Mouse (Mus musculus): ENCODE results near the gene Ifitm3. TPM values are rescaled to one million over a fixed set of nuclear protein-coding genes. Genes with fewer than 3 reads are reported as not detected.
A peak's percentile ranks its signal among the peaks of the same experiment; 100 is the strongest.

Ifitm3 gene
- polyA plus RNA-seq, 1 experiment from 2014 or later: 246 TPM

- Histone ChIP-seq H3K36me3 (no peaks in the 10 kb centered on the region), H3K9me3 (no peaks in the 10 kb centered on the region), H3K4me3 (peak overlapping the region; percentile 4; the same call in 1 of the 2 replicates), H3K9ac (no peak overlapping the region), H3K27me3 (no peaks in the 10 kb centered on the region), H3K4me1 (peaks cover 24% of the 10 kb centered on the region), H3K27ac (peak overlapping the region; percentile 36; the same call in 1 of the 2 replicates), H3K4me2 (peak overlapping the region; percentile 28; the same call in 1 of the 2 replicates)
- peak; percentile 53; the same call in 1 of the 2 replicates for ATAC-seq (ENCODE audit: borderline replicate concordance, extremely low read depth, low FRiP score, low TSS enrichment)
- 13% methylated on average over 14 of the region's 14 CpGs for WGBS
These were observed 42.5 kb downstream of the Ifitm3 start for GRCm38 (mm10) chr7:140967862-140968591.

- peaks cover 22% of the 10 kb centered on the region for H3K4me1 ChIP-seq
- H3K9ac ChIP-seq: no peak within 1 kb of the TSS
- 93% methylated on average over 4 of the region's 4 CpGs for WGBS
- no peaks in the 10 kb centered on the region for H3K27me3 ChIP-seq
- ATAC-seq (ENCODE audit: borderline replicate concordance, extremely low read depth, low FRiP score, low TSS enrichment): no peak
- H3K4me3 ChIP-seq: 0 out of 2 replicates have a peak within 1 kb of the TSS, but pooled peaks have one; percentile 4
- H3K9me3 ChIP-seq: no peaks in the 10 kb centered on the region
- peak within 1 kb of the TSS; percentile 28; the same call in 1 of the 2 replicates for H3K4me2 ChIP-seq
- peak within 1 kb of the TSS; percentile 36; the same call in 1 of the 2 replicates for H3K27ac ChIP-seq
- H3K36me3 ChIP-seq: no peaks in the 10 kb centered on the region
These were observed 43.6 kb downstream of the Ifitm3 start, which contains the start of gene Ifitm1 for GRCm38 (mm10) chr7:140966921-140967320. TSS of gene Ifitm1 (plus strand) at chr7:140967221.

GRCm38 (mm10) chr7:140962733-140963132, 47.8 kb downstream of the Ifitm3 start:
- Histone ChIP-seq H3K4me3 (no peak overlapping the region), H3K27ac (no peak overlapping the region), H3K36me3 (no peaks in the 10 kb centered on the region), H3K27me3 (no peaks in the 10 kb centered on the region), H3K9me3 (no peaks in the 10 kb centered on the region), H3K4me2 (no peak overlapping the region), H3K9ac (no peak overlapping the region), H3K4me1 (peaks cover 7% of the 10 kb centered on the region)
- ATAC-seq (ENCODE audit: borderline replicate concordance, extremely low read depth, low FRiP score, low TSS enrichment): no peak
- WGBS: 82% methylated on average over 2 of the region's 2 CpGs

GRCm38 (mm10) chr7:140961416-140961815, 49.2 kb downstream of the Ifitm3 start:
- no peaks in the 10 kb centered on the region for H3K27me3 ChIP-seq
- peaks cover 11% of the 10 kb centered on the region for H3K4me1 ChIP-seq
- no peaks in the 10 kb centered on the region for H3K36me3 ChIP-seq
- no peak overlapping the region for H3K4me2 ChIP-seq
- ATAC-seq (ENCODE audit: borderline replicate concordance, extremely low read depth, low FRiP score, low TSS enrichment): no peak
- H3K27ac ChIP-seq: no peak overlapping the region
- 84% methylated on average over 2 of the region's 2 CpGs for WGBS
- H3K9ac ChIP-seq: no peak overlapping the region
- no peak overlapping the region for H3K4me3 ChIP-seq
- no peaks in the 10 kb centered on the region for H3K9me3 ChIP-seq

GRCm38 (mm10) chr7:140960026-140960425, 50.5 kb downstream of the Ifitm3 start:
- H3K9ac ChIP-seq: no peak overlapping the region
- H3K4me3 ChIP-seq: no peak overlapping the region
- no peak overlapping the region for H3K4me2 ChIP-seq
- no peak overlapping the region for H3K27ac ChIP-seq
- no peaks in the 10 kb centered on the region for H3K9me3 ChIP-seq
- no peaks in the 10 kb centered on the region for H3K27me3 ChIP-seq
- no peaks in the 10 kb centered on the region for H3K36me3 ChIP-seq
- peaks cover 16% of the 10 kb centered on the region for H3K4me1 ChIP-seq
- ATAC-seq (ENCODE audit: borderline replicate concordance, extremely low read depth, low FRiP score, low TSS enrichment): no peak
- 85% methylated on average over 5 of the region's 5 CpGs for WGBS

Other genes with a start within 250 kb of the Ifitm3 start
- gene Cyp2e1, start 247.0 kb downstream of the Ifitm3 start, polyA plus RNA-seq (2015; fragmentation: Nextera tagmentation; extraction: Ambion mirVana): 0.10 and 0.19 TPM in 2 replicates
- 0.14 TPM in 1 of 2 replicates, not detected in the other for gene Syce1, start 222.9 kb downstream of the Ifitm3 start, polyA plus RNA-seq (2015; fragmentation: Nextera tagmentation; extraction: Ambion mirVana)
- 0.52 and 0.59 TPM in 2 replicates for gene Zfp941, start 188.6 kb downstream of the Ifitm3 start, polyA plus RNA-seq (2015; fragmentation: Nextera tagmentation; extraction: Ambion mirVana)
- gene Urah, start 175.8 kb downstream of the Ifitm3 start, polyA plus RNA-seq (2015; fragmentation: Nextera tagmentation; extraction: Ambion mirVana): 4.4 and 5.1 TPM in 2 replicates
- not detected in 2 replicates for gene Scgb1c1, start 165.2 kb downstream of the Ifitm3 start, polyA plus RNA-seq (2015; fragmentation: Nextera tagmentation; extraction: Ambion mirVana)
- not detected in 2 replicates for gene Odf3, start 163.0 kb downstream of the Ifitm3 start, polyA plus RNA-seq (2015; fragmentation: Nextera tagmentation; extraction: Ambion mirVana)
- not detected in 2 replicates for gene Gm45785, start 154.4 kb downstream of the Ifitm3 start, polyA plus RNA-seq (2015; fragmentation: Nextera tagmentation; extraction: Ambion mirVana)
- gene Ric8a, start 153.8 kb downstream of the Ifitm3 start, polyA plus RNA-seq (2015; fragmentation: Nextera tagmentation; extraction: Ambion mirVana): 58.2 and 58.8 TPM in 2 replicates
- gene Bet1l, start 153.2 kb downstream of the Ifitm3 start, polyA plus RNA-seq (2015; fragmentation: Nextera tagmentation; extraction: Ambion mirVana): 35.1 and 41.0 TPM in 2 replicates
- 243 and 252 TPM in 2 replicates for gene Psmd13, start 128.8 kb downstream of the Ifitm3 start, polyA plus RNA-seq (2015; fragmentation: Nextera tagmentation; extraction: Ambion mirVana)
- 22.8 and 22.9 TPM in 2 replicates for gene Sirt3, start 128.5 kb downstream of the Ifitm3 start, polyA plus RNA-seq (2015; fragmentation: Nextera tagmentation; extraction: Ambion mirVana)
- gene Cox8b, start 110.3 kb downstream of the Ifitm3 start, polyA plus RNA-seq (2015; fragmentation: Nextera tagmentation; extraction: Ambion mirVana): 6.2 and 8.5 TPM in 2 replicates
- gene Nlrp6, start 89.9 kb downstream of the Ifitm3 start, polyA plus RNA-seq (2015; fragmentation: Nextera tagmentation; extraction: Ambion mirVana): 0.26 and 0.72 TPM in 2 replicates
- 18.7 and 21.0 TPM in 2 replicates for gene Pgghg, start 69.4 kb downstream of the Ifitm3 start, polyA plus RNA-seq (2015; fragmentation: Nextera tagmentation; extraction: Ambion mirVana)
- gene Ifitm5, start 60.5 kb downstream of the Ifitm3 start, polyA plus RNA-seq (2015; fragmentation: Nextera tagmentation; extraction: Ambion mirVana): 2.8 and 4.0 TPM in 2 replicates
- not detected in 2 replicates for gene Gm45717, start 54.8 kb downstream of the Ifitm3 start, polyA plus RNA-seq (2015; fragmentation: Nextera tagmentation; extraction: Ambion mirVana)
- 925 and 963 TPM in 2 replicates for gene Ifitm2, start 54.8 kb downstream of the Ifitm3 start, polyA plus RNA-seq (2015; fragmentation: Nextera tagmentation; extraction: Ambion mirVana)
- 47.1 and 54.5 TPM in 2 replicates for gene Ifitm1, start 43.5 kb downstream of the Ifitm3 start, polyA plus RNA-seq (2015; fragmentation: Nextera tagmentation; extraction: Ambion mirVana)
- 1.4 and 1.6 TPM in 2 replicates for gene Ifitm6, start 7.2 kb upstream of the Ifitm3 start, polyA plus RNA-seq (2015; fragmentation: Nextera tagmentation; extraction: Ambion mirVana)
- gene Gm17387, start 18.4 kb upstream of the Ifitm3 start, polyA plus RNA-seq (2015; fragmentation: Nextera tagmentation; extraction: Ambion mirVana): not detected in 2 replicates
- 5.3 and 5.8 TPM in 2 replicates for gene B4galnt4, start 50.3 kb upstream of the Ifitm3 start, polyA plus RNA-seq (2015; fragmentation: Nextera tagmentation; extraction: Ambion mirVana)
- gene Pkp3, start 67.4 kb upstream of the Ifitm3 start, polyA plus RNA-seq (2015; fragmentation: Nextera tagmentation; extraction: Ambion mirVana): 14.6 and 15.2 TPM in 2 replicates
- 12.8 and 15.1 TPM in 2 replicates for gene Sigirr, start 89.8 kb upstream of the Ifitm3 start, polyA plus RNA-seq (2015; fragmentation: Nextera tagmentation; extraction: Ambion mirVana)
- gene Ano9, start 107.0 kb upstream of the Ifitm3 start, polyA plus RNA-seq (2015; fragmentation: Nextera tagmentation; extraction: Ambion mirVana): 6.4 and 6.5 TPM in 2 replicates
- gene Ptdss2, start 111.6 kb upstream of the Ifitm3 start, polyA plus RNA-seq (2015; fragmentation: Nextera tagmentation; extraction: Ambion mirVana): 70.1 and 70.6 TPM in 2 replicates
- gene Rnh1, start 162.1 kb upstream of the Ifitm3 start, polyA plus RNA-seq (2015; fragmentation: Nextera tagmentation; extraction: Ambion mirVana): 143 and 152 TPM in 2 replicates
- 99.9 and 102 TPM in 2 replicates for gene Hras, start 183.2 kb upstream of the Ifitm3 start, polyA plus RNA-seq (2015; fragmentation: Nextera tagmentation; extraction: Ambion mirVana)
- 5.8 and 6.9 TPM in 2 replicates for gene Lrrc56, start 183.4 kb upstream of the Ifitm3 start, polyA plus RNA-seq (2015; fragmentation: Nextera tagmentation; extraction: Ambion mirVana)
- 1.1 and 1.3 TPM in 2 replicates for gene Lmntd2, start 203.3 kb upstream of the Ifitm3 start, polyA plus RNA-seq (2015; fragmentation: Nextera tagmentation; extraction: Ambion mirVana)
- 59.7 and 62.6 TPM in 2 replicates for gene Rassf7, start 205.1 kb upstream of the Ifitm3 start, polyA plus RNA-seq (2015; fragmentation: Nextera tagmentation; extraction: Ambion mirVana)
- gene Phrf1, start 218.0 kb upstream of the Ifitm3 start, polyA plus RNA-seq (2015; fragmentation: Nextera tagmentation; extraction: Ambion mirVana): 71.8 and 71.9 TPM in 2 replicates

Measured in lung, embryonic 15.5 days (tissue).